Mouse (Mus musculus): ENCODE data around the gene Tapbpl. TPM values are rescaled to one million over a fixed set of nuclear protein-coding genes. Genes with fewer than 3 reads are reported as not detected.

Tapbpl gene
- polyA plus RNA-seq, 1 experiment from 2014 or later, result 3.3 TPM

DNA sequence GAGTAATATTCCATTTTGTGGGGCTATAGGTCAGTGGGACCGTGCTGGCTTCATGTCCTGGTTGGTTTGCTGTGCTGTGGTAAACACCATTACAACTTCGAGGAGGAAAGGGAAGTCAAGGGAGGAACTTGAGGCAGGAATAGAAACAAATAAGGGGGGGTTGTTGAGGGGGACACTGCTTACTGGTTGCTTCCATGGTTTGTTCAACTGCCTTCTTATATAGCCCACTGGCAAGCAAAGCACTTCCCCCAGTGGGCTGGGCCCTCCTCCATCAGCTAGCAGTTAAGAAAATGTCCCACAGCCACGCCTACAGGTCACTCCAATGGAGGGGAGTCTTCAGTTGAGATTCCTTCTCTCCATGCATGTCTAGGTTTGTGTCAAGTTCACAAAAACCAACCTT lies 20.6 kb upstream of the Tapbpl start:
- ATAC-seq (ENCODE audit: low FRiP score, low TSS enrichment) (no peak), DNase-seq (no peak)
- Histone ChIP-seq H3K36me3 (ENCODE audit: control insufficient read depth, insufficient read depth, low read length) (no peaks in the 10 kb centered on the region), H3K4me2 (ENCODE audit: low read length) (no peak overlapping the region), H3K4me1 (ENCODE audit: control insufficient read depth, insufficient read depth, low read length) (no peaks in the 10 kb centered on the region), H3K27ac (replicated peaks; ENCODE audit: low read depth, low read length) (no peak overlapping the region), H3K4me3 (replicated peaks; ENCODE audit: low read depth, low read length) (no peak overlapping the region), H3K9ac (replicated peaks; ENCODE audit: low read length) (no peak overlapping the region), H3K9me3 (ENCODE audit: control insufficient read depth, low read length) (no peaks in the 10 kb centered on the region), H3K27me3 (ENCODE audit: control insufficient read depth, insufficient read depth, low read length) (no peaks in the 10 kb centered on the region)
- 80% methylated on average over 3 of the region's 3 CpGs for WGBS

DNA sequence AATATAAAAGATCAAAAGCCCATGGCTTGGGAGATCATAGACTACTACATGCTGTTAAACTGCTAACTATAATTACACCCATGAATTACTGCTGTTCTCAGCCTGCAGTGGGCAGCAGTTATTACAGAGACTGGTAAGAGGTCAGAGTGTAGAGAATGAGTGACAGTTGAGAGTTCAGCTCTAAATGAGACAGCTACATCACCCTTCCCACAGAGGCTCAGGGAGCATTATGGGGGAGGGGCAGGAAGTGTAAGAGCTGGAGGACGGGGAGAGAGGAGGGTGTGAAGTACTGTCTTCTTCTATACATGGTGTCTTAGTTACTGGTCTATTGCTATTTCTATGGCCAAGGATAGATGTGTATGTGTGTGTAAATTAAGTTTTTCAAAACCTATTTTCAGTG lies 12.9 kb upstream of the Tapbpl start:
- DNase-seq (no peak), ATAC-seq (ENCODE audit: low FRiP score, low TSS enrichment) (no peak)
- Histone ChIP-seq H3K4me2 (ENCODE audit: low read length) (no peak overlapping the region), H3K36me3 (ENCODE audit: control insufficient read depth, insufficient read depth, low read length) (no peaks in the 10 kb centered on the region), H3K9me3 (ENCODE audit: control insufficient read depth, low read length) (no peaks in the 10 kb centered on the region), H3K4me3 (replicated peaks; ENCODE audit: low read depth, low read length) (no peak overlapping the region), H3K27me3 (ENCODE audit: control insufficient read depth, insufficient read depth, low read length) (no peaks in the 10 kb centered on the region), H3K4me1 (ENCODE audit: control insufficient read depth, insufficient read depth, low read length) (no peaks in the 10 kb centered on the region), H3K27ac (replicated peaks; ENCODE audit: low read depth, low read length) (no peak overlapping the region), H3K9ac (replicated peaks; ENCODE audit: low read length) (no peak overlapping the region)
- WGBS, result 65% methylated on average over 1 of the region's 1 CpGs

DNA sequence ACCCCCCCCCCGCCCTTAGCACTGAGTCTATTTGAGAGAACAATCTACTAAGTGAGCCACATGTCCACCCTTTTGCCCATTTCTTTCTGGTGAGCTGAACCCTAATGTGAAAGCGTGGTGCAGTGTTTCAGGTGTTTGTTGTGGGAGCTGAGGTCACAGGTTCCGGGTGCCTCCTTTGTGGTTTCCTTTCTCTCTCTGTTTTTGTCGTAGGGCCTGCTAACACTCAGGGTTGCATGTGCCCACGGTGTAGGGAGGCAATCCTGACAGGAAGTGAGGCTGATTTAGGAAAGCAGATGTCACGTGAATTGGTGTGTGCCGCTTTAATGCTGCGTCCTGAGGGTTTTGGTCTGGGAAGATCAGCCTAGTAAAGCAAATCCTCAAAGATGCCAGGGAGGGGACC lies 9.9 kb upstream of the Tapbpl start:
- no peaks in the 10 kb centered on the region for H3K9me3 ChIP-seq (ENCODE audit: control insufficient read depth, low read length)
- 84% methylated on average over 8 of the region's 8 CpGs for WGBS
- no peak overlapping the region for H3K4me3 ChIP-seq (replicated peaks; ENCODE audit: low read depth, low read length)
- no peak overlapping the region for H3K4me2 ChIP-seq (ENCODE audit: low read length)
- no peak for ATAC-seq (ENCODE audit: low FRiP score, low TSS enrichment)
- H3K27ac ChIP-seq (replicated peaks; ENCODE audit: low read depth, low read length), result no peak overlapping the region
- no peaks in the 10 kb centered on the region for H3K4me1 ChIP-seq (ENCODE audit: control insufficient read depth, insufficient read depth, low read length)
- DNase-seq, result no peak
- H3K36me3 ChIP-seq (ENCODE audit: control insufficient read depth, insufficient read depth, low read length), result no peaks in the 10 kb centered on the region
- H3K9ac ChIP-seq (replicated peaks; ENCODE audit: low read length), result no peak overlapping the region
- H3K27me3 ChIP-seq (ENCODE audit: control insufficient read depth, insufficient read depth, low read length), result no peaks in the 10 kb centered on the region

DNA sequence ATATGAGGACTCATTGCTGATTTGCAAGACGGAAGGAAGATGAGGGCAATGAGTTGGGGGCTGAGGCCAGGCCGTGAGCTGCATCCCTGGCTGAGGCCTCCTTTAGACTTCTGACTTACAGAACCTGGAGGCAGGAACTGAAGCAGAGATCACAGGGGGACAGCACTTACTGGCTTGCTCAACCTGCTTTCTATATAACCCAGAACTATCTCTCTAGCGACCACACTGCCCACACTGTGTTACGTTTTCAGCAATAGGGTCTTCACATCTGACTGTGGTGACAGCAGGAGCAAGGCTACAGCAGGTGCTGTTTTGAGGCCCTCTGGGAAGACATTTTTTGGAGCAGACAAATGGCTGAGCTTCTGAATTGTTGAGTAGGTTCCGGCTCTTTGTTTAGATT lies 9.0 kb upstream of the Tapbpl start:
- H3K27ac ChIP-seq (replicated peaks; ENCODE audit: low read depth, low read length), result no peak overlapping the region
- no peak for DNase-seq
- 87% methylated on average over 5 of the region's 5 CpGs for WGBS
- no peak overlapping the region for H3K4me3 ChIP-seq (replicated peaks; ENCODE audit: low read depth, low read length)
- no peaks in the 10 kb centered on the region for H3K9me3 ChIP-seq (ENCODE audit: control insufficient read depth, low read length)
- ATAC-seq (ENCODE audit: low FRiP score, low TSS enrichment), result no peak
- no peak overlapping the region for H3K4me2 ChIP-seq (ENCODE audit: low read length)
- H3K9ac ChIP-seq (replicated peaks; ENCODE audit: low read length), result no peak overlapping the region
- no peaks in the 10 kb centered on the region for H3K36me3 ChIP-seq (ENCODE audit: control insufficient read depth, insufficient read depth, low read length)
- H3K4me1 ChIP-seq (ENCODE audit: control insufficient read depth, insufficient read depth, low read length), result no peaks in the 10 kb centered on the region
- H3K27me3 ChIP-seq (ENCODE audit: control insufficient read depth, insufficient read depth, low read length), result no peaks in the 10 kb centered on the region

DNA sequence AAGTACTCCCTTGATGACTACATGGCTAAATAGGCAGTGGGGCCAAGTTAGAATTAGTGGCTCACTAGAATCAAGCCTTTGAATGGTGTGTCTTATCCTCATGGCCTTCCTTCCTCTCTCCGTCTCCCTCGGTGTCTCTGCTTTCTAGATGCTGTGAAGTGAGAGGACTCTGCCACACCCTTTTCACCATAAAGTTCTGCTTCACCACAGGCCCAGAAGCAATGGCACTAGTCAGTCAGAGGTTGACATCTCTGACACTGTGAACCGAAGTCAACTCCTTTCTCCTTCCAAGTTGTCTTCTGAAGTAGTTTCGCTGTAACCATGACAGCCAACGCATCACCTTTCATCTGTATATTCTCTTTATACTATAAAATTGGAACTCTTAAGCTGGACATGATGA lies 7.9 kb upstream of the Tapbpl start:
- DNase-seq (no peak), ATAC-seq (ENCODE audit: low FRiP score, low TSS enrichment) (no peak)
- H3K4me2 ChIP-seq (ENCODE audit: low read length), result no peak overlapping the region
- no peaks in the 10 kb centered on the region for H3K9me3 ChIP-seq (ENCODE audit: control insufficient read depth, low read length)
- H3K9ac ChIP-seq (replicated peaks; ENCODE audit: low read length), result no peak overlapping the region
- no peak overlapping the region for H3K27ac ChIP-seq (replicated peaks; ENCODE audit: low read depth, low read length)
- H3K4me3 ChIP-seq (replicated peaks; ENCODE audit: low read depth, low read length), result no peak overlapping the region
- no peaks in the 10 kb centered on the region for H3K27me3 ChIP-seq (ENCODE audit: control insufficient read depth, insufficient read depth, low read length)
- H3K4me1 ChIP-seq (ENCODE audit: control insufficient read depth, insufficient read depth, low read length), result no peaks in the 10 kb centered on the region
- WGBS, result 90% methylated on average over 5 of the region's 5 CpGs
- H3K36me3 ChIP-seq (ENCODE audit: control insufficient read depth, insufficient read depth, low read length), result no peaks in the 10 kb centered on the region

DNA sequence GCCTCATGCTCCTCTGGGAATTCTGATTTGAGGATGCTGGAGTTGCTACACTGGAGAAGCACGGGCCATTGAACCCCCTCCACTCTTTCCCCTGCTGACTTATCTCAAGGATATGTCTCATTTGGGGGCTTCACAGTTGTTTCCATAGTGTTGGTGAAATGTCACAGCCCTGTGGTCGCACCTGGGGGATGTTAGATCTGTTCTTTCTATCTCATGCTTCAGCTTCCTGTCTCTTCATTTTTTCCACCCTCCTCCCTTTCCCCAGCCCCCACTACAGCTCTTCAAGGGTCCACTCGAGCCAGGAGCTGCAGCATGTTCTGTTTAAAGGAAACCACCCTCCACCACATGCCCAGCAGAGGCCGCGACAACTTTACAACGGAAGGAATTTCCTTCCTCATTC lies 6.7 kb upstream of the Tapbpl start:
- ATAC-seq (ENCODE audit: low FRiP score, low TSS enrichment) (no peak), DNase-seq (no peak)
- H3K9ac ChIP-seq (replicated peaks; ENCODE audit: low read length), result no peak overlapping the region
- H3K27me3 ChIP-seq (ENCODE audit: control insufficient read depth, insufficient read depth, low read length), result no peaks in the 10 kb centered on the region
- H3K36me3 ChIP-seq (ENCODE audit: control insufficient read depth, insufficient read depth, low read length), result no peaks in the 10 kb centered on the region
- no peak overlapping the region for H3K27ac ChIP-seq (replicated peaks; ENCODE audit: low read depth, low read length)
- no peak overlapping the region for H3K4me3 ChIP-seq (replicated peaks; ENCODE audit: low read depth, low read length)
- H3K9me3 ChIP-seq (ENCODE audit: control insufficient read depth, low read length), result no peaks in the 10 kb centered on the region
- 76% methylated on average over 6 of the region's 6 CpGs for WGBS
- no peak overlapping the region for H3K4me2 ChIP-seq (ENCODE audit: low read length)
- H3K4me1 ChIP-seq (ENCODE audit: control insufficient read depth, insufficient read depth, low read length), result no peaks in the 10 kb centered on the region

DNA sequence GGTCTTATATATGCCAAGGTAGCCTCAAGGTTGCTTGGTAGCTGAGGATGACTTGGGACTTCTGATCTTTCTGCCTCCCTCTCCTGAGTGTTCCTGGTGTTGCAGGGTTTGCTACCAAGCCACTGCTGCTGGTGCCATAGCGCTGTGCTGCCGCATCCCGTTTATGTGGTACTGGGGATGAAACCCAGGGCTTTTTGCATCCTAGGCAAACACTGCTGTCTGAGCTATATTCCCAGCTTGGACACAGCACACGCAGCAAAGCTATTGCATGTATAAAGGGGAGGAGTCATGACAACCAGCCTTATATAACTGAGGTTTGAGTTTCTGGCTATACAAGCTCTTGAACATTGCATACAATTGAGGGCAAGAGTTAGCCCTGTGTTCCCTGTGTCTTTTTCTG lies 5.8 kb upstream of the Tapbpl start:
- no peaks in the 10 kb centered on the region for H3K4me1 ChIP-seq (ENCODE audit: control insufficient read depth, insufficient read depth, low read length)
- no peak overlapping the region for H3K9ac ChIP-seq (replicated peaks; ENCODE audit: low read length)
- WGBS, result 85% methylated on average over 4 of the region's 4 CpGs
- H3K27me3 ChIP-seq (ENCODE audit: control insufficient read depth, insufficient read depth, low read length), result no peaks in the 10 kb centered on the region
- DNase-seq (no peak), ATAC-seq (ENCODE audit: low FRiP score, low TSS enrichment) (no peak)
- no peaks in the 10 kb centered on the region for H3K36me3 ChIP-seq (ENCODE audit: control insufficient read depth, insufficient read depth, low read length)
- H3K4me3 ChIP-seq (replicated peaks; ENCODE audit: low read depth, low read length), result no peak overlapping the region
- H3K4me2 ChIP-seq (ENCODE audit: low read length), result no peak overlapping the region
- H3K9me3 ChIP-seq (ENCODE audit: control insufficient read depth, low read length), result no peaks in the 10 kb centered on the region
- H3K27ac ChIP-seq (replicated peaks; ENCODE audit: low read depth, low read length), result no peak overlapping the region

DNA sequence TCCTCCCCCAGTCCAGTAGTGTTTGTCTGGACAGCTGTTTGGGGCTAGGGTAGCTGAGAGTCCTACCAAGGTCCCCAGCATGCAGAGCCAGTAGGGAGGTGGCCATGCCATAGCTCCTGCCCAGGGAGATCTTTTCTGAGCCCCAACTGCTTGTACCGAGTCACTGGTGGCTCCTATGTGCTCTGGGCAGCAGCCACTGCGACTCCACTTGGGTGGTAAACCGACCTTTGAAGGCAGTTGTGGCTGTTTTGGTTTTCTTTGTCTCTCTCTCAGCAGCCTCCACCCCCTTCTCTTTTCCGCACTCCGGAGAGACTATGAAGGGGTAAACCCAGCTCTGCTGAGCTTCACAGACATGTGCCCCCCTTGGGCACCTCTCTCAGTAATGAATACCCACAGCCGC lies 5.1 kb upstream of the Tapbpl start, which contains the start of gene Cd27:
Gene Cd27 (minus strand): TSS at position 229 of the 400 bp plus-strand sequence.
- no peak within 1 kb of the TSS for H3K27ac ChIP-seq (replicated peaks; ENCODE audit: low read depth, low read length)
- H3K9ac ChIP-seq (replicated peaks; ENCODE audit: low read length), result no peak within 1 kb of the TSS
- WGBS, result 27% methylated on average over 6 of the region's 6 CpGs
- ATAC-seq (ENCODE audit: low FRiP score, low TSS enrichment) (no peak), DNase-seq (no peak)
- H3K36me3 ChIP-seq (ENCODE audit: control insufficient read depth, insufficient read depth, low read length), result no peaks in the 10 kb centered on the region
- no peak within 1 kb of the TSS for H3K4me2 ChIP-seq (ENCODE audit: low read length)
- H3K9me3 ChIP-seq (ENCODE audit: control insufficient read depth, low read length), result no peaks in the 10 kb centered on the region
- no peak within 1 kb of the TSS for H3K4me3 ChIP-seq (replicated peaks; ENCODE audit: low read depth, low read length)
- H3K27me3 ChIP-seq (ENCODE audit: control insufficient read depth, insufficient read depth, low read length), result no peaks in the 10 kb centered on the region
- peaks cover 2% of the 10 kb centered on the region; the same call in 1 of the 2 replicates for H3K4me1 ChIP-seq (ENCODE audit: control insufficient read depth, insufficient read depth, low read length)

DNA sequence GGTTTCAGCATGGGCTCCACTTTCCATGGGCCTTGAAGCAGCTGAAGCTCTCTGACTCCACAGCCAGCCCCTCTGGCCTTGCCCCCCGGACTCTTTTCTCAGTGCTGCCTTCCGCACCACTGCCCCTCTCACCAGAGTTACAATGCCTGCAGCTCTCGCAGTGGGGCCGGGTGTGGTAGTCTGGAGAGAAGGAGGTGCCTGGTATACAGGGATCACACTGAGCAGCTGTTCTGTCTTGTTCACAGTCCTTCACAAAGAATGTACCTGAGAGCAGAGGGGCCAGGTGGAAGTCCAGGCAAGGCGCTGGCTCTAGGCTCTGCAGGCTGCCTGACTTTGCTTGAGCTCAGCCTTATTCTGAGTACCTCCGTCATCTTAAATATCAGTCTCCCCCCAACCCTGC lies 4.7 kb upstream of the Tapbpl start:
- DNase-seq, result no peak
- Histone ChIP-seq H3K27ac (replicated peaks; ENCODE audit: low read depth, low read length) (no peak overlapping the region), H3K4me1 (ENCODE audit: control insufficient read depth, insufficient read depth, low read length) (peaks cover 6% of the 10 kb centered on the region; the same call in 1 of the 2 replicates), H3K36me3 (ENCODE audit: control insufficient read depth, insufficient read depth, low read length) (no peaks in the 10 kb centered on the region), H3K4me3 (replicated peaks; ENCODE audit: low read depth, low read length) (no peak overlapping the region), H3K9ac (replicated peaks; ENCODE audit: low read length) (no peak overlapping the region), H3K27me3 (ENCODE audit: control insufficient read depth, insufficient read depth, low read length) (no peaks in the 10 kb centered on the region), H3K4me2 (ENCODE audit: low read length) (no peak overlapping the region), H3K9me3 (ENCODE audit: control insufficient read depth, low read length) (no peaks in the 10 kb centered on the region)
- no peak for ATAC-seq (ENCODE audit: low FRiP score, low TSS enrichment)
- WGBS, result 53% methylated on average over 6 of the region's 6 CpGs

Data from midbrain, embryonic 14.5 days (tissue).